In genomic region chr6:27928058-27928457, GRCm38 (mm10) we compare ENCODE assay signal across 24 mouse cellular contexts.
"Had no signal": no experiment of that assay in that cellular context is flagged by ENCODE, and none has a peak within 500 bp of the region (broad histone marks: within the 10 kb centered on the region; RNA-seq: fewer than 3 reads in every experiment).

No protein-coding gene starts in this region.

- H3K36me3 ChIP-seq: heart, embryonic 10.5 days; heart, embryonic 12.5 days; hindbrain, embryonic 10.5 days; hindbrain, embryonic 12.5 days; intestine, embryonic 15.5 days; limb, embryonic 10.5 days; limb, embryonic 12.5 days had no signal

- H3K27ac ChIP-seq: gastrocnemius, adult 2 months; heart, embryonic 10.5 days; hindbrain, embryonic 10.5 days; hindbrain, embryonic 12.5 days; hindbrain, embryonic 14.5 days; intestine, embryonic 15.5 days; layer of hippocampus, adult 2 months; left cerebral cortex, adult 2 months; limb, embryonic 10.5 days; limb, embryonic 12.5 days had no signal

- H3K4me2 ChIP-seq: heart, embryonic 12.5 days; hindbrain, embryonic 12.5 days; hindbrain, embryonic 14.5 days; intestine, embryonic 15.5 days; limb, embryonic 12.5 days had no signal

- H3K9ac ChIP-seq: heart, embryonic 12.5 days; hindbrain, embryonic 12.5 days; hindbrain, embryonic 14.5 days; intestine, embryonic 15.5 days; limb, embryonic 12.5 days had no signal

- H3K9me3 ChIP-seq: heart, embryonic 10.5 days; heart, embryonic 12.5 days; hindbrain, embryonic 10.5 days; hindbrain, embryonic 12.5 days; intestine, embryonic 15.5 days; limb, embryonic 10.5 days; limb, embryonic 12.5 days had no signal

- H3K4me3 ChIP-seq: gastrocnemius, adult 2 months; heart, embryonic 10.5 days; heart, embryonic 12.5 days; hindbrain, embryonic 10.5 days; hindbrain, embryonic 12.5 days; intestine, embryonic 15.5 days; layer of hippocampus, adult 2 months; left cerebral cortex, adult 2 months; limb, embryonic 10.5 days; limb, embryonic 12.5 days had no signal

- DNase-seq: gastrocnemius, adult 2 months; gastrocnemius, postnatal 10 days; gastrocnemius, postnatal 25 days; heart, adult 18-20 months; heart, postnatal 10 days; heart, postnatal 4 days; kidney, adult 18-20 months; kidney, adult 8-10 months; kidney, postnatal 10 days; kidney, postnatal 25 days; kidney, postnatal 4 days had no signal

- ATAC-seq: hindbrain, embryonic 16.5 days; inflammation-experienced regulatory T-cells, adult 6 months; intestine, embryonic 15.5 days; intestine, postnatal 0 days had no signal

- H3K27me3 ChIP-seq: heart, embryonic 12.5 days; hindbrain, embryonic 12.5 days; intestine, embryonic 15.5 days; limb, embryonic 12.5 days had no signal

- H3K4me1 ChIP-seq: heart, embryonic 10.5 days; heart, embryonic 12.5 days; hindbrain, embryonic 10.5 days; hindbrain, embryonic 12.5 days; intestine, embryonic 15.5 days; limb, embryonic 10.5 days; limb, embryonic 12.5 days had no signal
